Mouse (Mus musculus): ENCODE measurements around the gene Gm49711. TPM values are rescaled to one million over a fixed set of nuclear protein-coding genes. Genes with fewer than 3 reads are reported as not detected.

Gene Gm49711
- total and polyA plus RNA-seq, 2 experiments from 2014 or later, result 0.99 TPM; not detected in 1

DNA sequence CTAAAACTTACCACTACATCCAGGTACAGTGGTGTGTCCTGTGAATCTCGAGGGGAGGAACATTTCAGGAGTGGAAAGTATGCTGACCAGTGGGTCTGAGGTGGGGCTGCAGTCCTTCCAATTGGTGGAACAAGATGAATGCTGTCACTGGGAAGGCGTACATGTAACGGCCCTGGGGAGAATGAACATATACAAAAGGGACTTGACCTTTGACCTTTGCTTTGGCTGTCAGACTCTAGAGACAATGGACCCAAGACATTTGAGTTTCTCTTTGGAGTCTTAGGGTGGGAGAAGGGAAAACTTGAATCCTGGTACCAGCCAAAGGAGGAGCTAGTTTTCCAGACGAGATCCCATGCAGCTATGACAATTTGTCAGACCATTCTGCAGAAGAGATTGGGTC, 104.2 kb downstream of the Gm49711 start:
- Histone ChIP-seq H3K9ac (replicated peaks; ENCODE audit: low read length, poor library complexity, severe bottlenecking) (no peak overlapping the region), H3K27ac (ENCODE audit: low read depth, low read length) (no peak overlapping the region), H3K4me1 (ENCODE audit: insufficient read depth, low read length) (0 out of 2 replicates have a peak, but pooled peaks cover 7% of the 10 kb centered on the region), H3K4me3 (ENCODE audit: low read depth, low read length) (no peak overlapping the region), H3K4me2 (ENCODE audit: low read depth, low read length, poor library complexity, severe bottlenecking) (no peak overlapping the region), H3K36me3 (ENCODE audit: insufficient read depth, low read length) (no peaks in the 10 kb centered on the region), H3K9me3 (ENCODE audit: low read length) (no peaks in the 10 kb centered on the region), H3K27me3 (ENCODE audit: insufficient read depth, low read length) (no peaks in the 10 kb centered on the region)
- ATAC-seq (ENCODE audit: low FRiP score) (no peak), DNase-seq (ENCODE audit: low spot score) (no peak)
- WGBS, result 39% methylated on average over 4 of the region's 4 CpGs
- no peak for TF ChIP-seq CTCF (IDR thresholded peaks at IDR 0.05)

DNA sequence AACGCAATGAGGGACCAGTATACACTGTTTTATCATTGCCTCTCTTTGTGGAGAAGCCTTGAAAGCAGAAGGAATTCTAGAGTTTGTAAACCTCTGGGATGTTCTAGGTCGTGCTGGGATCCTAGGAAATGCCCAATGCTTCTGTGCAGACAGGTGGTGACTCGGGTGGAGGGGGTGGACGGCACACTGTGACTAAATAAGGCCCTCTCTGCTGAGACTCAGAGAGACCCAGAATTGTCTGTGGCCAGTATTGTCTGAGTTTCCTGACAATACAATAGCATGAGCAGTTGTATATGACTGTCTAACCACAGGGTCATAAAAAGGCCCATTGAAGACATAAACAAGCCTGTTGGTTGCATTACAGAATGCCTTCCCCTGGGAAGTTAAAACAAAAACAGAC, 105.4 kb downstream of the Gm49711 start:
- WGBS, result 75% methylated on average over 4 of the region's 4 CpGs
- Histone ChIP-seq H3K36me3 (ENCODE audit: insufficient read depth, low read length) (no peaks in the 10 kb centered on the region), H3K4me2 (ENCODE audit: low read depth, low read length, poor library complexity, severe bottlenecking) (no peak overlapping the region), H3K9me3 (ENCODE audit: low read length) (no peaks in the 10 kb centered on the region), H3K27ac (ENCODE audit: low read depth, low read length) (no peak overlapping the region), H3K4me3 (ENCODE audit: low read depth, low read length) (no peak overlapping the region), H3K27me3 (ENCODE audit: insufficient read depth, low read length) (no peaks in the 10 kb centered on the region), H3K9ac (replicated peaks; ENCODE audit: low read length, poor library complexity, severe bottlenecking) (no peak overlapping the region), H3K4me1 (ENCODE audit: insufficient read depth, low read length) (0 out of 2 replicates have a peak, but pooled peaks cover 3% of the 10 kb centered on the region)
- ATAC-seq (ENCODE audit: low FRiP score), result no peak
- no peak for DNase-seq (ENCODE audit: low spot score)
- no peak for TF ChIP-seq CTCF (IDR thresholded peaks at IDR 0.05)

DNA sequence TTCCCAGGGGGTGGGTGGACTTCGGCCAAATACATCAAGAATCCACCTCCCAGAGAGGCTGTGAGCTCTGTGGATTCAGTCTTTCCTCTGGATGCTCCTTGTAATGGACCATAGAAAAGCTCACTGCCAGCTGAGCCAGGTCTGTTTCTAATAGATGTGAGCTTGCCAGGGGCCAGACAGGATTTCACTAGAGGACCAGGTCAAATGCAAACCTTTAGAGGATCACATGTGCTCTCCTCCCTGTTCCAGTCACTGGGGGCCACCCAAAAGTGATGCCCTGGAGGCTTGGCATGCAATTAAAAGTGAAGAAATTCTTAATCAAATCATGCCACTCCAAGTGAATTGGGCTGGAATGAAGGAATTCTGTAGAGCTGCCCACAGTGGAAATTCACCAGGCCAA, 117.9 kb downstream of the Gm49711 start:
- Histone ChIP-seq H3K4me1 (ENCODE audit: insufficient read depth, low read length) (no peaks in the 10 kb centered on the region), H3K9ac (replicated peaks; ENCODE audit: low read length, poor library complexity, severe bottlenecking) (no peak overlapping the region), H3K9me3 (ENCODE audit: low read length) (no peaks in the 10 kb centered on the region), H3K4me2 (ENCODE audit: low read depth, low read length, poor library complexity, severe bottlenecking) (no peak overlapping the region), H3K27ac (ENCODE audit: low read depth, low read length) (no peak overlapping the region), H3K27me3 (ENCODE audit: insufficient read depth, low read length) (no peaks in the 10 kb centered on the region), H3K36me3 (ENCODE audit: insufficient read depth, low read length) (no peaks in the 10 kb centered on the region), H3K4me3 (ENCODE audit: low read depth, low read length) (no peak overlapping the region)
- DNase-seq (ENCODE audit: low spot score) (no peak), ATAC-seq (ENCODE audit: low FRiP score) (no peak)
- WGBS, result 84% methylated on average over 1 of the region's 1 CpGs
- TF ChIP-seq CTCF (IDR thresholded peaks at IDR 0.05), result no peak

DNA sequence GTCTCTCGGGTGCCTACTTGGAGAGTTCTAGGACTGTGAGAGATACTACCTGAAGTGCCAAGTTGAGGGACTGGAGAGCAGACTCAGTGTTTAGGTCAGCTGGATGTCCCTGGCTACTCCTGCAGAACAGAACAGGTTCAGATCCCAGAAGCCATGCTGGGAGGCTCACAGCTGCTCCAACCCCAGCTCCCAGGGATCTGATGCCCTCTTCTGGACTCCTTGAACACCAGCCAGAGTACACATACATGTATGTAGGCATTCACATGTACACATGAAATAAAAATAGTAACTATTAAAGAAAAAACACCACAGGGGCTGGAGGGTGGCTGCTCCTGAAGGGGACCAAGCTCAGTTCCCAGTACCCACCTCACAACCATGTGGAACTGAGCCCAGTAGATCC, 119.6 kb downstream of the Gm49711 start:
- Histone ChIP-seq H3K27me3 (ENCODE audit: insufficient read depth, low read length) (no peaks in the 10 kb centered on the region), H3K4me3 (ENCODE audit: low read depth, low read length) (no peak overlapping the region), H3K27ac (ENCODE audit: low read depth, low read length) (no peak overlapping the region), H3K36me3 (ENCODE audit: insufficient read depth, low read length) (no peaks in the 10 kb centered on the region), H3K9me3 (ENCODE audit: low read length) (no peaks in the 10 kb centered on the region), H3K4me2 (ENCODE audit: low read depth, low read length, poor library complexity, severe bottlenecking) (no peak overlapping the region), H3K4me1 (ENCODE audit: insufficient read depth, low read length) (no peaks in the 10 kb centered on the region), H3K9ac (replicated peaks; ENCODE audit: low read length, poor library complexity, severe bottlenecking) (no peak overlapping the region)
- ATAC-seq (ENCODE audit: low FRiP score) (no peak), DNase-seq (ENCODE audit: low spot score) (peak; percentile 18)
- peak; percentile 45 for TF ChIP-seq CTCF (IDR thresholded peaks at IDR 0.05)
- 96% methylated on average over 1 of the region's 1 CpGs for WGBS

DNA sequence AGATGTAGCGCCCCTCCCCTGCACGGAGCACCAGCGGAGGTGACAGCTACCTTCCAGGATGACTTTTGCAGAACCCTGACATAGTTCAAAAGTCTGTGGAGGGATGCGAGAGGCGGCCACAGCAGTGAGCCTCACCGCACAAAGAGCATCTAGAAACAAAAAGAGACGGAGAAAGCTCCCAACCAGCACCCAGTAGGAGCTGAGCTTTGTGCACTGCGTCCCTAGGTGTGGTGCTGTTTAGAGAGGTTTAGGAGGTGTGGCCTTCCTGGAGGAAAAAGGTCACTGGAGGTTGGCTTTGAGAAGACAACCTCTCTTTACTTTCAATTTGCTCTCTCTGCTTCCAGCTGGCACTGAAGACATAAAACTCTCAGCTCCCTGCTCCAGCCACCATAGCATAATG, 121.2 kb downstream of the Gm49711 start:
- Histone ChIP-seq H3K9me3 (ENCODE audit: low read length) (no peaks in the 10 kb centered on the region), H3K4me1 (ENCODE audit: insufficient read depth, low read length) (no peaks in the 10 kb centered on the region), H3K4me3 (ENCODE audit: low read depth, low read length) (no peak overlapping the region), H3K27ac (ENCODE audit: low read depth, low read length) (no peak overlapping the region), H3K9ac (replicated peaks; ENCODE audit: low read length, poor library complexity, severe bottlenecking) (no peak overlapping the region), H3K27me3 (ENCODE audit: insufficient read depth, low read length) (no peaks in the 10 kb centered on the region), H3K4me2 (ENCODE audit: low read depth, low read length, poor library complexity, severe bottlenecking) (no peak overlapping the region), H3K36me3 (ENCODE audit: insufficient read depth, low read length) (no peaks in the 10 kb centered on the region)
- ATAC-seq (ENCODE audit: low FRiP score), result no peak
- no peak for TF ChIP-seq CTCF (IDR thresholded peaks at IDR 0.05)
- WGBS, result 73% methylated on average over 8 of the region's 8 CpGs
- no peak for DNase-seq (ENCODE audit: low spot score)

DNA sequence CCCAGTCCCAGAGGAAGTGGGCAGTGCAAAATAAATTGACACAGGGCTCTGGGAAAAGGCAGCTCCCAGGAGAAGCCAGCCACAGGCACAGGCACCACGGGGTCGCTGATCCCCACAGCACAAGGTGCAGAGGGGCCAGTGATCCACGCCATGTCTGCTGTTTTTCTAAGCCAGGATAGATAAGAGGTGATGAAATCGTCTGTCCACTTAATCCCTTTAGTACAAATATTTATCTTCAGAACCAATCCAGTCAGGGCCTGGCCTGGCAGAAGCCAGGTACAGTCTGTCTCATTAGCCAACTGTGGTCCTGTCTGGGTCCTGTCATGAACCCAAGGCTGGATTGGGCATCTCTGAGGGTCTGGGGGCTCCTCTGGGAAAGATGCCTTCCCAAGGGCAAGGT, 125.4 kb downstream of the Gm49711 start:
- Histone ChIP-seq H3K4me2 (ENCODE audit: low read depth, low read length, poor library complexity, severe bottlenecking) (no peak overlapping the region), H3K36me3 (ENCODE audit: insufficient read depth, low read length) (no peaks in the 10 kb centered on the region), H3K4me3 (ENCODE audit: low read depth, low read length) (no peak overlapping the region), H3K27ac (ENCODE audit: low read depth, low read length) (no peak overlapping the region), H3K4me1 (ENCODE audit: insufficient read depth, low read length) (no peaks in the 10 kb centered on the region), H3K9ac (replicated peaks; ENCODE audit: low read length, poor library complexity, severe bottlenecking) (no peak overlapping the region), H3K27me3 (ENCODE audit: insufficient read depth, low read length) (no peaks in the 10 kb centered on the region), H3K9me3 (ENCODE audit: low read length) (no peaks in the 10 kb centered on the region)
- DNase-seq (ENCODE audit: low spot score) (no peak), ATAC-seq (ENCODE audit: low FRiP score) (no peak)
- TF ChIP-seq CTCF (IDR thresholded peaks at IDR 0.05), result no peak
- 54% methylated on average over 4 of the region's 4 CpGs for WGBS

Data from midbrain, postnatal 0 days (tissue).